Mouse (Mus musculus) myocyte (in vitro differentiated cells): ENCODE data around the gene Cbwd1.

ENCODE experiments used
- POLR2AphosphoS2 ChIP-seq: IDR thresholded peaks from one replicate; pipeline ENCODE4 v1.6.1; 2011; ENCODE audit warnings: low read depth, control low read depth; ENCODE audit not compliant: insufficient read length
- USF1 ChIP-seq: IDR thresholded peaks from one replicate; pipeline ENCODE4 v1.6.1; 2011; ENCODE audit warnings: low read depth, mild to moderate bottlenecking, control low read depth, moderate library complexity

DNA sequence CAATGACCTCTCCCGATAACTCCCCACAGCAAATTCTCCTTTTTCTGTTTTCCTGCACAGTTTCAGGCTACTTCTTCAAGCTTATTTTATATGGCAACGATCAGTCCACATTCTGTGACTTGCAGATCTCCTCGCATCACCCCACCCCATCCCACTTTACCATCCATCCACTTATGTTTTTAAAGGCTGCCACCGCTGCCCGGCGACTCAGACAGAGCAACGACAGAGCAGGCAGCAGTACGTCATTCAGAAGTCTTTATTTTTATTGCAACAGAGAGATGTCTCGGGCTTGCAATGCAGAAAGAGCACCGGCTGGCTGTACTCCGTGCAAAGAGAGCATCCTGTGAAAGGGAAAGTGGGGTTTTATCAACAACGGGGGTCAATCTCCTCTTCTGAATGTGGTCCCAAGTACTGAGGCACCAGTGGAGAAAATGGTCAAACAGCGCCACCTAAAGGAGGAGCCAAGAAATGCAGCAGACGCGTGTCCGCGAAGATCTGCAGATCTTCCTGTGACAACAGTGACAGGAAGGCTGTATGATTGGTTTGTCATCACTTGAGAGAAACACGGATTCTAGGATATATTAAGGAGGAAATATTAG lies 90.3 kb downstream of the Cbwd1 start:
- TF ChIP-seq POLR2AphosphoS2 (no peak), USF1 (no peak)
